Mouse (Mus musculus) c-Kit-positive CD71-negative TER-119-negative erythroid progenitor cells, embryonic 14.5 days (primary cell): ENCODE data around the gene Clec4n.
"Not testable (repeated sequence)": the region's sequence is repeated elsewhere in the genome, so short reads cannot be mapped to it uniquely, and the experiment has no call there.

Source experiments
- DNase-seq: peaks from one replicate; pipeline ENCODE4 v3.0.0-alpha.2; 2013; ENCODE audit warnings: low read depth

Gene Clec4n

GRCm38 (mm10) chr6:123229644-123230043, at the start of gene Clec4n:
Clec4n (plus strand) TSS chr6:123229843.
- no peak for DNase-seq

DNA sequence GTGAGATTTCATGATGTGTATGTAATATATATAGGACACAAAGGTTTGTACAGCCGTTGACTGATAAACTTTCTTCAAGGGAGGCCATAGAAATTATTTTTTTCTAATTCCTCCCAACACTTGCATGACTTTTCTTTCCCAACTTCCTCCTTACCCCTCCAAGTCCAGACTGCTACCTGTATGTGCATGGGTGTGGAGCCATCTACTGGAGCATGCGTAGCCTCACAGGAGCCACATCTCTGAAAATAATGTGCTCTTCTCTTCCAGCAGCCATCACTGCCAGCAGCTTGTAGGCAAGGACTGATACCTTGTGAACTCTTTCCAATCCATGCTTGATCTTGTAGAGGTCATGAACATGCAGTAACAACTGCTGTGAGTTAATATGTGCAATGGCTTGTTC, 44.8 kb upstream of the Clec4n start:
- DNase-seq, result not testable (repeated sequence)

DNA sequence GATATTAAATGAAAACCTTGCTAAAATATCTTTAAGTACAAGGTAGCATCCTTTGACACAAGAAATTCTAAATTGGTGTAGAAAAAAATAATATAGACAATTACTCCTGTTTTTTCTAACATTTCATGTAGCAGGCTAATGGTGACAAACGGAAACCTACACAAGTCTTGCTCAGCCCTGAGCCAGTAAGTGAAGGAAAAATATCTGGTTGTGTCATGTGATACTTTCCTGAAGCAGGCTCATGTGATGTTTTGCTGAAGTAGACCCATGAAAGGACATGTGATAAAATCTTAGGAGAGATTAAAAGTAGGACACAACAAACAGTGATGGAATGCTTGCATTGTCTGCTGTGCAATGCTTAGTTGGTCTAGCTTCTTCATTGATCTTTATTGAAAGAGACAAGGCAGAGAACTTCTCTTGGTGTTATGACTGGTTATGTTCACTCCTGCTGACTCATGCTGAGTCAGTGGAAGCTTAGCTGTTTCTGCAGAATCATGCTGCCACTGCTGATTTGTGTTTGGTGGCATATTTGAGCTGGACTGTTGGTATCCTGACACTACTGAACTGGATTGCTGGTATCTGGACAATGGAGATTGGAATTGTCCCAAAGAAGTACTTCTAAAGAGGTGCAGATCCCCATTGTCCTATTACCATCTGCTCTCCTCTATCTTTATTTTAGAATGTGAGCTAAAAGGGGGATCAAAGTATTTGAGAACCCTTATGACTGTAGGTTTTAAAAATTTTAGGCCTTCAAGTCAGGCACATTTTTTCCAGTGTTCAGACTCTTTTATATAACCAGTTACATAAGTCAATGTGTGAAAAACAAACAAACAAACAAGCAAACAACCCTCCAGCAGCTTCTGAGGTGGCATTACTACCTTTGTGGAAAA, 22.2 kb upstream of the Clec4n start:
- DNase-seq, result no peak

- DNase-seq, result not testable (repeated sequence)
Measured at GRCm38 (mm10) chr6:123208077-123208439, 21.6 kb upstream of the Clec4n start.

DNA sequence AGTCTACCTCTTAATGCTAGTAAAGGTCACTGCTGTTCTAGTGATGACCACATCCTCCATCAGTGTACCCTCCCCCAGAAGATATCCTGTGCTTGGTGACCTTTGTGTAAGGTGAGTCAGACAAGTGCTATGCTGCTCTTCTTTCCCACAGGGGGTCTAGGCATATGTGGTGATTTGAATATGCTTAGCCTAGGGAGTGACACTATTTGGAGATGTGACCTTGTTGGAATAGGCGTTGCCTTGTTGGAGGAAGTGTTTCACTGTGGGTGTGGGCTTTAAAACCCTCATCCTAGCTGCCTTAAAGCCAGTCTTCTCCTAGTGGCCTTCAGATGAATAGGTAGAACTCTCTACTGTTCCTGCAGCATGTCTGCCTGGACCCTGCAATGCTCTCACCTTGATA, 17.9 kb upstream of the Clec4n start:
- no peak for DNase-seq

GRCm38 (mm10) chr6:123227519-123228166, 2.0 kb upstream of the Clec4n start:
- no peak for DNase-seq

GRCm38 (mm10) chr6:123231149-123231548, 1.5 kb downstream of the Clec4n start:
- DNase-seq, result no peak

- DNase-seq, result no peak
Measured at GRCm38 (mm10) chr6:123237582-123237981, 7.9 kb downstream of the Clec4n start.

GRCm38 (mm10) chr6:123244201-123244600, 14.6 kb downstream of the Clec4n start:
- DNase-seq, result no peak

GRCm38 (mm10) chr6:123248862-123249261, 19.2 kb downstream of the Clec4n start:
- DNase-seq, result not testable (repeated sequence)

GRCm38 (mm10) chr6:123252735-123253134, 23.1 kb downstream of the Clec4n start:
- peak; percentile 49 for DNase-seq

GRCm38 (mm10) chr6:123258946-123259345, 29.3 kb downstream of the Clec4n start:
- DNase-seq, result no peak

DNA sequence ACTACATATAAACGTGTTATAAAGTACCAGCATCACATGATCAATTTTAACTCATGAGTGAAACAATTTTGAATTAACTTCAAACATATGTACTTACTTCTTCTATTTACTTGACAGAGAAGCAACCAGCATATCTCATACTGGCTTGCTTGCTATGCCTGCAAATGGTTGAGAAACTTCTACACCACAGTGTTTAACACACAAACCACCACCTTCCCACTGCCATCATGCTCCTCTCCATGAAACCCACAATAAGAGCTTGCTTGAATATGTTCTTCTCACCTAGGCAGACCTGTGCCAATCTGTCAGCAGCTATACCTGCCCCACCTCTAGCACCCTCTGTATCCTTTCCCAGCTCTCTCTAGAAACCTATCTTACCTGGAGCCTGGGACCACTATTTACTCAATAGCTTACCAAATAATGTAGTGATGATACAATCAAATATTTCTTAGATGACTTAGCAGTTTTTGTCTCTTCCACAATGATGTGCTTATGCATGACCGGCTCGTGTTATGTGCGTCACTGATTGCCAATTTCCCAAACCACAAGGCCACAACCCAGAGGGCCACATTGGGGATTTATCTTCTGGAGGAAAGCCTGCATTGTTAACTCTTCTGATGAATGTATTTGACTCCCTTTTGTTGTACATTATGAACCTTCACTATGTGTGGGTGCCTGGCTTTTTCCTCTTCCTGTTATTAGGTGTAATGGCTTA, 30.4 kb downstream of the Clec4n start:
- peak; percentile 40 for DNase-seq

DNA sequence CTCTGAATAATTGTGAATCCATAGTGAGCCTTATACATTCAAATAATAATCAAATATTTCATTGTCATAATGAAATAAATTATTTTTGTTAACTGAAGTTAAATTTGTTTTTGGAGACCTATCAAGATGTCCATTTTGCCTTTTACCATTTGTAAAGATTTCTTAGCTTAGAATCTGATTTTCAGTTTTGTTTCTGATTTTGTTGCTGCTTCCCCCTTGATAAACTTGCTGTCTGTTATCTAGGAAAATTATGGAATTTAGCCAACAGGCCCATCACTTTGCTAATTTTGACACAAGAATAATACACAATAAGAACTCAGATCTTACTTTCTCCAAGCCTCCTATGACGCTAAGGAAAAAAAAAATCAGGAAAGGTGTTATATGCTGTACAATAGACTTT, 31.2 kb downstream of the Clec4n start:
- no peak for DNase-seq

- peak; percentile 41 for DNase-seq
Measured at GRCm38 (mm10) chr6:123261555-123262161, 32.0 kb downstream of the Clec4n start, which contains the start of gene Clec4d. Clec4d (plus strand) TSS chr6:123262111.

DNA sequence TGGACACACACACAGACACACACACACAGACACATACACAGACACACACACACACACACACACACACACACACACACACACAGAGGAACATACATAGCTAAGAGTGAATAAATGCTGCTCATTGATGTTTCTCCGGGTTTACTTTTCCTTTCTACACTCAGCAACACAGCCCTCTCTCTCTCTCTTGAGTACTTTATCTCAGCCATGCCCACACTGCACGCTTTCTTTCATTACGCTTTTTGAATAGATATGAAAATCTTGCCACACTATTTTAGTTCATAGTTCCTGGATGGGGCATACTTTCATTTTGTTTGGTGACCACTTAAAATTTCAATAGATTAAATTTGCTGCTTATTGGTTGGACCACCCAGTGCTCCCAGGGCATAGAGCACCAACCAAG, 34.6 kb downstream of the Clec4n start:
- DNase-seq, result no peak

GRCm38 (mm10) chr6:123265809-123266208, 36.2 kb downstream of the Clec4n start:
- no peak for DNase-seq

- no peak for DNase-seq
Measured at GRCm38 (mm10) chr6:123266945-123267344, 37.3 kb downstream of the Clec4n start.

GRCm38 (mm10) chr6:123279443-123279842, 49.8 kb downstream of the Clec4n start:
- DNase-seq, result no peak

GRCm38 (mm10) chr6:123286311-123286710, 56.7 kb downstream of the Clec4n start:
- no peak for DNase-seq

DNA sequence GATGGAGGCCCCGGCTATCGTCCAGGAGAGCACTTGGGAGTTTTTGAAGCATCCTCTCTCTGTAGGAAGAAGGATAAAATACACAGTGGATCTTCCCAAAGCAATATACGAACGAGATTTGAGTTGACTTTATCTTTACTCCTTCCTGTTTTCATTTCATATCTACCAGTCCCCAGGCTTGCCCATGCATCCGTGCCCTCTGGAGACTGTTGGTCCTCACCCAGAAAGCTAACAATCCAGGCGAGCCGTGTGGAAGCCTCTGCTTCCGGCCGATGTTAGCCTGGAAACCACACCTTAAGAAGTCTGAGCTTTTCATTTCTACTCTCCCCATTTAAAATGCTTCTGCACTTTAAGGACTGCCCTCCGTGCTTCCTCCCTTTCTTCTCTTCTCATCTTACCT, 59.3 kb downstream of the Clec4n start:
- DNase-seq, result no peak

- no peak for DNase-seq
Measured at GRCm38 (mm10) chr6:123289753-123290152, 60.1 kb downstream of the Clec4n start, which contains the start of gene Clec4e. Clec4e (minus strand) TSS chr6:123289870.
